Mouse (Mus musculus): ENCODE results near the gene Grm1. TPM values are rescaled to one million over a fixed set of nuclear protein-coding genes. Genes with fewer than 3 reads are reported as not detected.

Grm1 gene
- total and polyA plus RNA-seq, 3 experiments = not detected

DNA sequence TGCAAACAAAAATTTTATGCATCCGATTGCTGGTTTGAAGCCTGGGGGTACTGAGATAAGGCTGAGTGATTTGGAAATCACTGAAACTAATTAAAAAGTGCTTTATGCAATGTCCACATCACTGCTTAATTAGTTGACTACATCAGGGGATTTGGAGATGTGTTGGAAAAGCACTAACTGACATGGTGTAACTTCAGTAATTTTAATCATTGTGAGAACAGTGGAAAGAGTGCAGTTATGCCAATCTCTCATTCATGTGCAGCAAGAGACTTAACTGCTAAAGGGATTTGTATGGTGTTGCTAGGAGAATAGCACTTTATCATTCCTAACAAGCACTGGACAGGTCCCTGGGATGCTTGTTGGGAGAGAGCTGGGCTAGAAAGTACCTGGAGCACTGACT lies 307.3 kb downstream of the Grm1 start:
- H3K4me2 ChIP-seq (ENCODE audit: insufficient read depth, low read depth, poor library complexity, severe bottlenecking) = no peak overlapping the region
- H3K27me3 ChIP-seq (replicated peaks) = no peaks in the 10 kb centered on the region
- no peak overlapping the region for H3K27ac ChIP-seq (ENCODE audit: insufficient read depth, low read depth)
- H3K9ac ChIP-seq (ENCODE audit: insufficient read depth, low read depth) = no peak overlapping the region
- DNase-seq (ENCODE audit: extremely low read depth) = no peak
- no peak for TF ChIP-seq SIN3A (IDR thresholded peaks at IDR 0.05; ENCODE audit: low read length)
- TF ChIP-seq ELF1 (IDR thresholded peaks at IDR 0.05; ENCODE audit: low read depth, low read length) = no peak
- no peak for TF ChIP-seq USF1 (IDR thresholded peaks at IDR 0.05; ENCODE audit: low read depth, low read length)
- no peak for TF ChIP-seq TBP (conservative IDR thresholded peaks at IDR 0.05; ENCODE audit: low read depth, low read length)
- no peak for TF ChIP-seq UBTF (IDR thresholded peaks at IDR 0.05; ENCODE audit: low read depth, low read length)
- no peak for TF ChIP-seq MYC (IDR thresholded peaks at IDR 0.05; ENCODE audit: low read depth, low read length)
- TF ChIP-seq ETS1 (conservative IDR thresholded peaks at IDR 0.05; ENCODE audit: low read depth, low read length) = no peak
- TF ChIP-seq CTCF (conservative IDR thresholded peaks at IDR 0.05 in 1 of 2, IDR thresholded peaks at IDR 0.05 in 1 of 2; ENCODE audit: low read depth in 2 of 2, low read length in 2 of 2) = no peak
- TF ChIP-seq ZKSCAN1 (IDR thresholded peaks at IDR 0.05; ENCODE audit: borderline replicate concordance, low read depth, low read length) = no peak
- no peak for TF ChIP-seq EP300 (IDR thresholded peaks at IDR 0.05; ENCODE audit: low read length)
- no peak for TF ChIP-seq NELFE (IDR thresholded peaks at IDR 0.05; ENCODE audit: low read depth, low read length)
- TF ChIP-seq MEF2A (IDR thresholded peaks at IDR 0.05; ENCODE audit: borderline replicate concordance, low read depth, low read length) = no peak
- TF ChIP-seq ZNF384 (IDR thresholded peaks at IDR 0.05; ENCODE audit: low read depth, low read length) = no peak
- no peak for TF ChIP-seq MXI1 (IDR thresholded peaks at IDR 0.05; ENCODE audit: low read depth, low read length)
- TF ChIP-seq CHD1 (IDR thresholded peaks at IDR 0.05; ENCODE audit: low read depth, low read length) = no peak
- TF ChIP-seq SMC3 (IDR thresholded peaks at IDR 0.05; ENCODE audit: low read depth, low read length) = no peak
- no peaks in the 10 kb centered on the region for H3K9me3 ChIP-seq (replicated peaks; ENCODE audit: low read length)
- in situ Hi-C loops (cut with MboI; ENCODE audit: low pct_ligation_motif_present, low pct_unique_long_range_greater_than_20kb, low sequenced_read_pairs) = no loop called here
- no peaks in the 10 kb centered on the region for H3K4me1 ChIP-seq (ENCODE audit: control insufficient read depth in 1 of 2, insufficient read depth in 2 of 2)
- dilution Hi-C loops (cut with MboI; ENCODE audit: extremely low pct_ligation_motif_present, extremely low pct_unique_long_range_greater_than_20kb, low sequenced_read_pairs) = no loop called here
- H3K4me3 ChIP-seq (replicated peaks in 1 of 3; ENCODE audit: low read depth in 2 of 3, low read length in 2 of 3, poor library complexity in 1 of 3) = no peak overlapping the region
- no peaks in the 10 kb centered on the region for H3K79me2 ChIP-seq (replicated peaks; ENCODE audit: control insufficient read depth, extremely low read depth, insufficient read depth, poor library complexity, severe bottlenecking)
- H3K36me3 ChIP-seq (replicated peaks in 1 of 2; ENCODE audit: control insufficient read depth in 1 of 2, insufficient read depth in 1 of 2, low read length in 1 of 2) = no peaks in the 10 kb centered on the region

- in situ Hi-C loops (cut with MboI; ENCODE audit: low pct_ligation_motif_present, low pct_unique_long_range_greater_than_20kb, low sequenced_read_pairs) = no loop called here
- Histone ChIP-seq H3K79me2 (replicated peaks; ENCODE audit: control insufficient read depth, extremely low read depth, insufficient read depth, poor library complexity, severe bottlenecking) (no peaks in the 10 kb centered on the region), H3K9ac (ENCODE audit: insufficient read depth, low read depth) (no peak overlapping the region), H3K4me2 (ENCODE audit: insufficient read depth, low read depth, poor library complexity, severe bottlenecking) (no peak overlapping the region), H3K36me3 (replicated peaks in 1 of 2; ENCODE audit: control insufficient read depth in 1 of 2, insufficient read depth in 1 of 2, low read length in 1 of 2) (no peaks in the 10 kb centered on the region), H3K27me3 (replicated peaks) (no peaks in the 10 kb centered on the region), H3K9me3 (replicated peaks; ENCODE audit: low read length) (no peaks in the 10 kb centered on the region), H3K27ac (ENCODE audit: insufficient read depth, low read depth) (no peak overlapping the region), H3K4me3 (replicated peaks in 1 of 3; ENCODE audit: low read depth in 2 of 3, low read length in 2 of 3, poor library complexity in 1 of 3) (no peak overlapping the region), H3K4me1 (ENCODE audit: control insufficient read depth in 1 of 2, insufficient read depth in 2 of 2) (no peaks in the 10 kb centered on the region)
- TF ChIP-seq POLR2AphosphoS2 (IDR thresholded peaks at IDR 0.05; ENCODE audit: low read depth, low read length) (no peak), HCFC1 (IDR thresholded peaks at IDR 0.05; ENCODE audit: low read depth, low read length) (no peak), USF2 (conservative IDR thresholded peaks at IDR 0.05; ENCODE audit: low read depth, low read length) (no peak), MAZ (IDR thresholded peaks at IDR 0.05; ENCODE audit: low read depth, low read length) (no peak), IRF4 (IDR thresholded peaks at IDR 0.05; ENCODE audit: low read depth, low read length) (no peak), E2F4 (IDR thresholded peaks at IDR 0.05; ENCODE audit: insufficient replicate concordance, low read depth, low read length) (no peak), JUND (conservative IDR thresholded peaks at IDR 0.05; ENCODE audit: low read depth, low read length) (no peak), BHLHE40 (IDR thresholded peaks at IDR 0.05; ENCODE audit: low read depth, low read length) (no peak), USF1 (IDR thresholded peaks at IDR 0.05; ENCODE audit: low read depth, low read length) (no peak), JUN (IDR thresholded peaks at IDR 0.05; ENCODE audit: insufficient read depth, low read depth, low read length) (no peak), SMC3 (IDR thresholded peaks at IDR 0.05; ENCODE audit: low read depth, low read length) (no peak), ZKSCAN1 (IDR thresholded peaks at IDR 0.05; ENCODE audit: borderline replicate concordance, low read depth, low read length) (no peak), RAD21 (IDR thresholded peaks at IDR 0.05; ENCODE audit: low read depth, low read length) (no peak), ZC3H11A (IDR thresholded peaks at IDR 0.05; ENCODE audit: low read depth, low read length) (no peak), ETS1 (conservative IDR thresholded peaks at IDR 0.05; ENCODE audit: low read depth, low read length) (no peak)
- dilution Hi-C loops (cut with MboI; ENCODE audit: extremely low pct_ligation_motif_present, extremely low pct_unique_long_range_greater_than_20kb, low sequenced_read_pairs) = no loop called here
- no peak for DNase-seq (ENCODE audit: extremely low read depth)
Measured at GRCm38 (mm10) chr10:10763015-10763414, 319.1 kb downstream of the Grm1 start.
